Mouse (Mus musculus): ENCODE measurements around the gene Sox15. TPM values are rescaled to one million over a fixed set of nuclear protein-coding genes. Genes with fewer than 3 reads are reported as not detected.
"Not testable (repeated sequence)": the region's sequence is repeated elsewhere in the genome, so short reads cannot be mapped to it uniquely, and the experiment has no call there.

The Sox15 gene
- total RNA-seq, 2 experiments from 2014 or later = not detected

GRCm38 (mm10) chr11:69681314-69682208 is 26.4 kb downstream of the Sox15 start, which contains the start of gene Senp3:
Gene Senp3 (minus strand): TSS chr11:69682084.
- DNase-seq = peak; percentile 97 to 98

- no peak for DNase-seq
These were observed 27.2 kb downstream of the Sox15 start for GRCm38 (mm10) chr11:69682209-69682839.

GRCm38 (mm10) chr11:69682840-69683533 is 27.9 kb downstream of the Sox15 start:
- peak; percentile 85 to 90 for DNase-seq

- DNase-seq = no peak
These were observed 28.5 kb downstream of the Sox15 start for GRCm38 (mm10) chr11:69683576-69683975.

- DNase-seq = no peak
These were observed 29.1 kb downstream of the Sox15 start for GRCm38 (mm10) chr11:69684128-69684745.

GRCm38 (mm10) chr11:69684936-69685335 is 29.8 kb downstream of the Sox15 start:
- no peak for DNase-seq

GRCm38 (mm10) chr11:69685526-69686148 is 30.5 kb downstream of the Sox15 start, which contains the start of gene Tnfsf13:
Gene Tnfsf13 (minus strand): TSS chr11:69685784.
- peak in 1 of 2 experiments; percentile 50 for DNase-seq

- peak in 1 of 2 experiments; percentile 56 for DNase-seq
These were observed 31.3 kb downstream of the Sox15 start for GRCm38 (mm10) chr11:69686377-69686776.

GRCm38 (mm10) chr11:69687061-69687460 is 31.9 kb downstream of the Sox15 start:
- DNase-seq = no peak

GRCm38 (mm10) chr11:69689891-69690290 is 34.8 kb downstream of the Sox15 start:
- no peak for DNase-seq

GRCm38 (mm10) chr11:69692196-69692811 is 37.2 kb downstream of the Sox15 start:
- no peak for DNase-seq

GRCm38 (mm10) chr11:69692863-69693262 is 37.7 kb downstream of the Sox15 start:
- no peak for DNase-seq

GRCm38 (mm10) chr11:69693421-69693965 is 38.4 kb downstream of the Sox15 start:
- no peak for DNase-seq

- no peak for DNase-seq
These were observed 39.9 kb downstream of the Sox15 start for GRCm38 (mm10) chr11:69695046-69695360.

- no peak for DNase-seq
These were observed 40.5 kb downstream of the Sox15 start, which contains the start of the genes Tnfsf12 and Tnfsfm13 for GRCm38 (mm10) chr11:69695361-69696181. Gene Tnfsf12 (minus strand): TSS chr11:69695849. Gene Tnfsfm13 (minus strand): TSS chr11:69696098.

- no peak for DNase-seq
These were observed 42.3 kb downstream of the Sox15 start for GRCm38 (mm10) chr11:69697396-69697795.

GRCm38 (mm10) chr11:69698574-69698973 is 43.5 kb downstream of the Sox15 start:
- no peak for DNase-seq

GRCm38 (mm10) chr11:69699595-69699994 is 44.5 kb downstream of the Sox15 start:
- no peak for DNase-seq

GRCm38 (mm10) chr11:69702886-69703285 is 47.8 kb downstream of the Sox15 start:
- DNase-seq = not testable (repeated sequence)

GRCm38 (mm10) chr11:69703381-69703780 is 48.3 kb downstream of the Sox15 start:
- DNase-seq = not testable (repeated sequence)
